Mouse (Mus musculus): ENCODE measurements at regions not wholly inside any gene's neighbourhood (a gene's known extent, or its start where the extent isn't known, plus 50 kb on each side); places are given as distances from the start of the nearest gene placed in this dataset.

- DNase-seq (ENCODE audit: low read depth, low spot score): no peak
These were observed 78.1 kb downstream of the Fam204a start for GRCm38 (mm10) chr19:60148313-60148965.

GRCm38 (mm10) chr19:60146451-60147190 is 79.9 kb downstream of the Fam204a start:
- DNase-seq (ENCODE audit: low read depth, low spot score): no peak

DNA sequence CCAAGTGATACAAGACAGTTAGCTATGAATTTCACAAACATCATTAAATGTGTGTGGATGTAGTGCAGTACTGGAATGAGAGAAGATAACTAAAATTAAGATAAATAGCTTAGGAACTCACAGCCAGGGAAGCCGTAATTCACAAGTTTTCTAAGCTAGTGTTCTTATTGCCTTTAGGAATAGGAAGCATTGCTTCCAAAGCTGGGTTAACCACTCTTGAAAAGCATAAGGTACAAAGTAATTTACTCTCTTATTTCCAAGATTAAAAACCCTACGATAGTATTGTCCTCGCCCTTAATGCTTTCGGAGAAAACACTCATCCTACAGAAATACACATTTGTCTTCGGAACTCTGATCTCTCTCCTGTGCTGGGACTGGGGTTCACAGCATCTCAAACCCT is 81.3 kb downstream of the Fam204a start:
- DNase-seq (ENCODE audit: low read depth, low spot score): no peak

- DNase-seq (ENCODE audit: low read depth, low spot score): peak; percentile 40
These were observed 82.0 kb downstream of the Fam204a start for GRCm38 (mm10) chr19:60144336-60144989.

- DNase-seq (ENCODE audit: low read depth, low spot score): no peak
These were observed 87.6 kb downstream of the Fam204a start for GRCm38 (mm10) chr19:60138881-60139280.

GRCm38 (mm10) chr19:60136491-60136890 is 90.0 kb downstream of the Fam204a start:
- no peak for DNase-seq (ENCODE audit: low read depth, low spot score)

- no peak for DNase-seq (ENCODE audit: low read depth, low spot score)
These were observed 91.8 kb downstream of the Fam204a start for GRCm38 (mm10) chr19:60134447-60135328.

DNA sequence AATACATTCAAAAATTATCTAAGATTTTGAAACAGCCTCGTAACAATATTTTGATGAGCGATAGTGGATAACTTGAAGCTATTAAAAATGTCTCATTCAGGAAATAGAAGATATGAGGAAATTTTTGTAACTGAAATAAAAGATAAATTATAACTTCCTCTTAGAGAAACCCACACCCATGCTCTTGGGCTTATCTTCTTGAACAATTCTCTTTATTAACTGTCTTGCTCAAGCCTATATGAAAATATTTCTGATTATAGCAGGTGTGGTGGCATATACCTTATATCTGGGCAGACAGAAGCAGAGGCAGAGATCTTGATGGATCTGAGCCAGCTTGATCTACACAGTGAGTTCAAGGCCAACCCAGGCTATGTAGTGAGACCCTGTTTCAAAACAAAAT is 96.9 kb downstream of the Fam204a start:
- DNase-seq (ENCODE audit: low read depth, low spot score): no peak

- DNase-seq (ENCODE audit: low read depth, low spot score): no peak
These were observed 101.9 kb downstream of the Fam204a start for GRCm38 (mm10) chr19:60124638-60125037.

DNA sequence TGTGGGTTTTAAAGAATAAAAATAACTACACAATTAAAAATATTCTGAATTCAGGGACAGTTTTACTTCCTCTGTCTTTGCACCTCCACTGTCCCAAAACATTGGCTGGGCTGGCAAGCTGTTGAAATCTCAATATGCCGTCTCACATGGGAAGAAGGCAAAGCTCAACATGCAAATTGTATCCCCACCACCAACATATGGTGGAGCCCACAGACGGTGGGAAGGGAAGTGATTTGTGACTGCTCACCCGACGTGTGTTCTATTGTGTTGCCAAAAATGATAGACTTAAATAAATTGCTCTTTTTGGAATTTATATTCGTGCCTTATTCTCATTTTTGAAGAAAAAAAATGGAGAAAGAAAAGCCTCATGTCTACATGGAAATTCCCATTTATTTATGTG is 105.6 kb downstream of the Fam204a start:
- no peak for DNase-seq (ENCODE audit: low read depth, low spot score)

DNA sequence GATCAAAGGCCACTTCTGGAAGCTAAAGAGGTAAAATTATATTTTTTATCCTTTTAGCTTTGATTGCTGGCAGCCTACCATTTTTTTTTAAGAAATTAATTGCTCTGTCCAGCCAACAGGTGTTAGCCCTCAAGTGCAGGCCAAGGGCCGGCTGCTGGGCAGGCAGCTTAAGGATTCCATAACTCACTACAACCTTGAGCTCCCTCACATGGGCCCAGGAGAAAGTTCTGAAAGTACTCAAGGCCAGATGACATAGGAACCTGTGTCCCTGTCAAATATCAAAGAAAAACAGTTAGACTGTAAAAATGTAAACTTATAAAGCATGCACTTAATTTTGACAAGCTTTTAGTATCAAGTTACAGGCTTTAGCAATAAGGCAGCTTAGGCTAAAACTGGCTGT is 107.5 kb downstream of the Fam204a start:
- DNase-seq (ENCODE audit: low read depth, low spot score): no peak

GRCm38 (mm10) chr19:60113666-60114388 is 112.7 kb downstream of the Fam204a start:
- no peak for DNase-seq (ENCODE audit: low read depth, low spot score)

DNA sequence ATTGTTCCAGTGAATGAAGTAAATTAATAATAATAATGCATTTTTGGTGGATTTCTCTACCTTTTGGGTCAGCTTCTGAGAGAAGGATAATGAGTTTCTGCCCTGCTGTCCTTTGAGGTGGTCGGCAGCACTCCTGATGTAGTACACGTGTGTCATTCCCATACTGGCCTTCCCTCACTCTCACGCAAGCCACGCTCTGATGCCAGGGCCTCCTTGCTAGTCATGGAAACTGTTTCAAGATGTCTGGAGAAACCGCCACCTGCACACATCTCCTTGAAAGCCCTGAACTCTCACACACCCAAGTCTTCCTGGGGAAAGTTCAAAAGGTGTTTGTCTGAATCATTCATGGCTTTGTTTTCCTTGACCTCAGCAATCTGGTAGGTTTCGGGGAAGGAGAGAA is 116.2 kb downstream of the Fam204a start:
- no peak for DNase-seq (ENCODE audit: low read depth, low spot score)

GRCm38 (mm10) chr19:60109488-60109887 is 117.0 kb downstream of the Fam204a start:
- DNase-seq (ENCODE audit: low read depth, low spot score): no peak

DNA sequence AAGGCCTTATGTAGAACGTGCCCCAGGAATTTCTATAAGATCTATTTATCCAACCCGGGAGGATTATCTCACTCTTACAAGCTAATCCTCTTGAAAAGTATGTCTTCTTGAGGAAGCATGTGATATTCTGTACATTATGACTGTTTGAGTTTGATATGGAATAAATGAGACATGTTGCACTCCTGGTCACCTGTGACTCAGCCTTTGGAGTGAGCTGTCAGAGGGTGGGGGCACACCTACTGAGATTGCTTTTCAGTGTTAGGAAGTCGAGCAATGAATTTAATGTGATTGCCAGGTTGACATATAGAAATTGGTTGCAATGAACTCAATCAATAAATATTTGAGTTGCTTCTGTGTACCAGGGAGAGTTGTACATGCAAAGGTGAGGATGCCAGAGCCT is 128.6 kb downstream of the Fam204a start:
- DNase-seq (ENCODE audit: low read depth, low spot score): no peak

- no peak for DNase-seq (ENCODE audit: low read depth, low spot score)
These were observed 131.5 kb upstream of the Rab11fip2 start for GRCm38 (mm10) chr19:60074986-60075385.

- DNase-seq (ENCODE audit: low read depth, low spot score): no peak
These were observed 129.9 kb upstream of the Rab11fip2 start for GRCm38 (mm10) chr19:60073328-60073727.

- DNase-seq (ENCODE audit: low read depth, low spot score): no peak
These were observed 122.7 kb upstream of the Rab11fip2 start for GRCm38 (mm10) chr19:60066183-60066582.

GRCm38 (mm10) chr19:60055121-60055874 is 111.8 kb upstream of the Rab11fip2 start:
- DNase-seq (ENCODE audit: low read depth, low spot score): no peak

- no peak for DNase-seq (ENCODE audit: low read depth, low spot score)
These were observed 107.7 kb upstream of the Rab11fip2 start for GRCm38 (mm10) chr19:60051151-60051550.
